Mouse (Mus musculus): ENCODE data around the gene Platr17. TPM values are rescaled to one million over a fixed set of nuclear protein-coding genes. Genes with fewer than 3 reads are reported as not detected.

The Platr17 gene
- total and polyA plus RNA-seq, 3 experiments = not detected

GRCm38 (mm10) chr17:33921361-33921760 is 16.4 kb downstream of the Platr17 start:
- no peak overlapping the region for H3K4me3 ChIP-seq
- no peak for TF ChIP-seq POLR2A (IDR thresholded peaks at IDR 0.05; ENCODE audit: insufficient read depth, low read depth, low read length)
- TF ChIP-seq EP300 (IDR thresholded peaks at IDR 0.05; ENCODE audit: insufficient read depth, low read depth, low read length) = no peak
- no peak for TF ChIP-seq CTCF (IDR thresholded peaks at IDR 0.05)
- no peaks in the 10 kb centered on the region for H3K36me3 ChIP-seq (ENCODE audit: control insufficient read depth, insufficient read depth, low read length)
- no peaks in the 10 kb centered on the region for H3K27me3 ChIP-seq (ENCODE audit: control insufficient read depth, insufficient read depth, low read length)
- H3K79me2 ChIP-seq (replicated peaks; ENCODE audit: control insufficient read depth, insufficient read depth, low read length) = peaks cover 3% of the 10 kb centered on the region; the same call in 1 of the 2 replicates
- H3K27ac ChIP-seq = no peak overlapping the region
- DNase-seq = no peak
- peaks cover 3% of the 10 kb centered on the region for H3K4me1 ChIP-seq (ENCODE audit: control insufficient read depth, insufficient read depth, low read length)
- no peak overlapping the region for H3K9ac ChIP-seq (ENCODE audit: low read depth, low read length)
- 84% methylated on average over 7 of the region's 7 CpGs for WGBS
- intact Hi-C loops (cut with DNase I) = loop anchor here (2.0 to 10.0 kb wide), 2 partner anchors 25 to 673 kb away; partner anchors contain the start of genes Ager and Pbx2

- Histone ChIP-seq H3K4me3 (no peak overlapping the region), H3K79me2 (replicated peaks; ENCODE audit: control insufficient read depth, insufficient read depth, low read length) (peaks cover 3% of the 10 kb centered on the region; the same call in 1 of the 2 replicates), H3K27ac (no peak overlapping the region), H3K4me1 (ENCODE audit: control insufficient read depth, insufficient read depth, low read length) (peaks cover 4% of the 10 kb centered on the region; the same call in 1 of the 2 replicates), H3K9ac (ENCODE audit: low read depth, low read length) (no peak overlapping the region), H3K36me3 (ENCODE audit: control insufficient read depth, insufficient read depth, low read length) (no peaks in the 10 kb centered on the region; the same call in 1 of the 2 replicates), H3K27me3 (ENCODE audit: control insufficient read depth, insufficient read depth, low read length) (no peaks in the 10 kb centered on the region)
- intact Hi-C loops (cut with DNase I) = loop anchor here (10.0 kb wide), 1 partner anchor 670 kb away; the partner anchor contains the start of genes Ager and Pbx2
- WGBS = 91% methylated on average over 10 of the region's 10 CpGs
- peak; percentile 51 for TF ChIP-seq CTCF (IDR thresholded peaks at IDR 0.05)
- TF ChIP-seq EP300 (IDR thresholded peaks at IDR 0.05; ENCODE audit: insufficient read depth, low read depth, low read length) = no peak
- TF ChIP-seq POLR2A (IDR thresholded peaks at IDR 0.05; ENCODE audit: insufficient read depth, low read depth, low read length) = no peak
- DNase-seq = no peak
Observed at GRCm38 (mm10) chr17:33924577-33925283, 19.8 kb downstream of the Platr17 start.

- H3K9ac ChIP-seq (ENCODE audit: low read depth, low read length) = no peak overlapping the region
- 0 out of 2 replicates have a peak, but pooled peaks have one; percentile 10 for TF ChIP-seq CTCF (IDR thresholded peaks at IDR 0.05)
- TF ChIP-seq EP300 (IDR thresholded peaks at IDR 0.05; ENCODE audit: insufficient read depth, low read depth, low read length) = no peak
- TF ChIP-seq POLR2A (IDR thresholded peaks at IDR 0.05; ENCODE audit: insufficient read depth, low read depth, low read length) = no peak
- no peak for DNase-seq
- intact Hi-C loops (cut with DNase I) = loop anchor here (10.0 kb wide), 1 partner anchor 669 kb away; the partner anchor contains the start of genes Ager and Pbx2
- H3K4me3 ChIP-seq = no peak overlapping the region
- WGBS = 84% methylated on average over 21 of the region's 21 CpGs
- no peaks in the 10 kb centered on the region for H3K27me3 ChIP-seq (ENCODE audit: control insufficient read depth, insufficient read depth, low read length)
- H3K79me2 ChIP-seq (replicated peaks; ENCODE audit: control insufficient read depth, insufficient read depth, low read length) = peaks cover 3% of the 10 kb centered on the region; the same call in 1 of the 2 replicates
- no peaks in the 10 kb centered on the region; the same call in 1 of the 2 replicates for H3K36me3 ChIP-seq (ENCODE audit: control insufficient read depth, insufficient read depth, low read length)
- H3K4me1 ChIP-seq (ENCODE audit: control insufficient read depth, insufficient read depth, low read length) = peaks cover 4% of the 10 kb centered on the region; the same call in 1 of the 2 replicates
- H3K27ac ChIP-seq = no peak overlapping the region
Observed at GRCm38 (mm10) chr17:33925406-33926116, 20.6 kb downstream of the Platr17 start.

GRCm38 (mm10) chr17:33926207-33926932 is 21.4 kb downstream of the Platr17 start:
- WGBS = 76% methylated on average over 17 of the region's 17 CpGs
- intact Hi-C loops (cut with DNase I) = loop anchor here (10.0 kb wide), 1 partner anchor 668 kb away; the partner anchor contains the start of genes Ager and Pbx2
- no peak for DNase-seq

GRCm38 (mm10) chr17:33928251-33928947 is 23.5 kb downstream of the Platr17 start:
- Histone ChIP-seq H3K36me3 (ENCODE audit: control insufficient read depth, insufficient read depth, low read length) (no peaks in the 10 kb centered on the region; the same call in 1 of the 2 replicates), H3K27me3 (ENCODE audit: control insufficient read depth, insufficient read depth, low read length) (no peaks in the 10 kb centered on the region), H3K27ac (peak overlapping the region; percentile 99), H3K4me3 (peak overlapping the region; percentile 75), H3K4me1 (ENCODE audit: control insufficient read depth, insufficient read depth, low read length) (peaks cover 4% of the 10 kb centered on the region; the same call in 1 of the 2 replicates), H3K9ac (ENCODE audit: low read depth, low read length) (peak overlapping the region; percentile 82; the same call in 1 of the 2 replicates), H3K79me2 (replicated peaks; ENCODE audit: control insufficient read depth, insufficient read depth, low read length) (peaks cover 3% of the 10 kb centered on the region; the same call in 1 of the 2 replicates)
- WGBS = 50% methylated on average over 21 of the region's 21 CpGs
- intact Hi-C loops (cut with DNase I) = loop anchor here (10.0 kb wide), 1 partner anchor 666 kb away; the partner anchor contains the start of genes Ager and Pbx2
- no peak for DNase-seq
- TF ChIP-seq CTCF (IDR thresholded peaks at IDR 0.05) = no peak
- TF ChIP-seq EP300 (IDR thresholded peaks at IDR 0.05; ENCODE audit: insufficient read depth, low read depth, low read length) = no peak
- TF ChIP-seq POLR2A (IDR thresholded peaks at IDR 0.05; ENCODE audit: insufficient read depth, low read depth, low read length) = no peak

More at GRCm38 (mm10) chr17:33926207-33926932, 21.4 kb downstream of the Platr17 start:
- TF ChIP-seq EP300 (IDR thresholded peaks at IDR 0.05; ENCODE audit: insufficient read depth, low read depth, low read length) = no peak
- peak; percentile 50 for TF ChIP-seq CTCF (IDR thresholded peaks at IDR 0.05)
- no peak for TF ChIP-seq POLR2A (IDR thresholded peaks at IDR 0.05; ENCODE audit: insufficient read depth, low read depth, low read length)
- peaks cover 4% of the 10 kb centered on the region; the same call in 1 of the 2 replicates for H3K4me1 ChIP-seq (ENCODE audit: control insufficient read depth, insufficient read depth, low read length)
- no peak overlapping the region for H3K4me3 ChIP-seq
- H3K36me3 ChIP-seq (ENCODE audit: control insufficient read depth, insufficient read depth, low read length) = no peaks in the 10 kb centered on the region; the same call in 1 of the 2 replicates
- H3K79me2 ChIP-seq (replicated peaks; ENCODE audit: control insufficient read depth, insufficient read depth, low read length) = peaks cover 3% of the 10 kb centered on the region; the same call in 1 of the 2 replicates
- H3K27ac ChIP-seq = no peak overlapping the region
- no peak overlapping the region for H3K9ac ChIP-seq (ENCODE audit: low read depth, low read length)
- H3K27me3 ChIP-seq (ENCODE audit: control insufficient read depth, insufficient read depth, low read length) = no peaks in the 10 kb centered on the region

Measured in heart, adult 2 months (tissue).